17 mouse cellular contexts compared by ENCODE assay signal in the genomic region with DNA sequence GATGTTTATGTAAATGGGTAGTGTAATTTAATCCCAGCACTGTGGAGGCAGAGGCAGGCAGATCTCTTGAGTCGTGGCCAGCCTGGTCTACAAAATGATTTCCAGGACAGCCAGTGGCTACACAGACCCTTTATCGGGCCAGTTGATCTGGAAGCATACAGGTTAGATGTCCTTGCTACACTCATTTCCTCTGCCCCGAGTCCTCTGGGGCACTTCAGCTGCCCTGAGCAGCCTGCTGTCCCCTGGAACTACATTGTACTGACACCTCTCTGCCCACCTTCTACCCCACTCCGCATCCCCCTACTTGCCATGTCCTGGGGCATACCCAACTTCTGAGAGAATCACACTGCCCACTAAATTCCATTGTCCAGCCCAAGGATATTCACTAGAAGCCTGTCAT.
A peak's percentile ranks its signal among the peaks of the same experiment; 100 is the strongest.
DNase-seq lines count a peak whose midpoint lies in the region.
"Had no signal": no experiment of that assay in that cellular context is flagged by ENCODE, and none has a peak within 500 bp of the region (broad histone marks: within the 10 kb centered on the region; RNA-seq: fewer than 3 reads in every experiment).

No protein-coding gene starts in this region.

- peak; percentile 76 for DNase-seq in heart, adult 11 months
- no peak for DNase-seq in heart, postnatal 25 days (ENCODE audit: low spot score)
- DNase-seq in heart, embryonic 10.5 days (ENCODE audit: low spot score), result peak; percentile 62
- DNase-seq in heart, adult 8-10 months (ENCODE audit: low spot score), result no peak
- DNase-seq: adrenal gland, adult 2 months; adrenal gland, adult 8-10 months; adrenal gland, postnatal 10 days; adrenal gland, postnatal 14 days; adrenal gland, postnatal 25 days; adrenal gland, postnatal 36 days; B cell, adult 2 months; cerebellum, adult 11 months; cerebellum, adult 11-12 months; cerebellum, adult 18-20 months had no signal

- intact Hi-C loops in heart, postnatal 25 days (cut with DNase I), result no loop called here

- peaks cover 7% of the 10 kb centered on the region; the same call in 1 of the 2 replicates for H3K9me3 ChIP-seq in heart, embryonic 10.5 days

- H3K27me3 ChIP-seq in heart, embryonic 10.5 days (ENCODE audit: insufficient read depth, poor library complexity, severe bottlenecking), result no peaks in the 10 kb centered on the region
- H3K27me3 ChIP-seq: CH12.LX, Patski had no signal

- H3K36me3 ChIP-seq in heart, embryonic 10.5 days, result no peaks in the 10 kb centered on the region
- H3K36me3 ChIP-seq: G1E had no signal

- 83% methylated on average over 4 of the region's 4 CpGs for WGBS in heart, embryonic 10.5 days

- no peak overlapping the region for H3K4me3 ChIP-seq in heart, embryonic 10.5 days

- no peak overlapping the region for H3K27ac ChIP-seq in heart, embryonic 10.5 days

- no peaks in the 10 kb centered on the region for H3K4me1 ChIP-seq in heart, embryonic 10.5 days

Comparison
In these comparisons a context has a peak if more than half of its experiments do, and no peak if none do; other contexts are left out.
1. DNase-seq: peak in heart, adult 11 months (single experiment) and heart, embryonic 10.5 days (single experiment); none in heart, postnatal 25 days (single experiment) and heart, adult 8-10 months (single experiment).